Mouse (Mus musculus): ENCODE results near the gene Rexo4.

- TF ChIP-seq CTCF (IDR thresholded peaks at IDR 0.05; ENCODE audit: insufficient read depth, low read depth, low read length) (no peak), POLR2A (IDR thresholded peaks at IDR 0.05; ENCODE audit: insufficient read depth, low read depth, low read length) (no peak)
These were observed 11.3 kb downstream of the Rexo4 start for GRCm38 (mm10) chr2:26952866-26953265.
